Mouse (Mus musculus): ENCODE data around the gene Lrrc4. TPM values are rescaled to one million over a fixed set of nuclear protein-coding genes. Genes with fewer than 3 reads are reported as not detected.

The Lrrc4 gene
- total and polyA plus RNA-seq, 3 experiments: 0.11 TPM; not detected in 2

- Histone ChIP-seq H3K4me3 (ENCODE audit: low read depth, low read length) (no peak overlapping the region), H3K27me3 (ENCODE audit: insufficient read depth, low read length) (no peaks in the 10 kb centered on the region), H3K4me1 (ENCODE audit: insufficient read depth, low read depth, low read length) (peaks cover 5% of the 10 kb centered on the region; the same call in 1 of the 2 replicates), H3K36me3 (replicated peaks) (peaks cover 94% of the 10 kb centered on the region), H3K9me3 (replicated peaks) (no peaks in the 10 kb centered on the region)
- DNase-seq (ENCODE audit: low spot score) (no peak), ATAC-seq (ENCODE audit: extremely low read depth, insufficient number of reproducible peaks, low FRiP score, poor library complexity, severe bottlenecking) (no peak)
- TF ChIP-seq CTCF (IDR thresholded peaks at IDR 0.05; ENCODE audit: low read depth, low read length) (no peak), GATA2 (IDR thresholded peaks at IDR 0.05; ENCODE audit: borderline replicate concordance, low read depth, low read length) (no peak)
These were observed 43.2 kb upstream of the Lrrc4 start for GRCm38 (mm10) chr6:28874759-28875158.

DNA sequence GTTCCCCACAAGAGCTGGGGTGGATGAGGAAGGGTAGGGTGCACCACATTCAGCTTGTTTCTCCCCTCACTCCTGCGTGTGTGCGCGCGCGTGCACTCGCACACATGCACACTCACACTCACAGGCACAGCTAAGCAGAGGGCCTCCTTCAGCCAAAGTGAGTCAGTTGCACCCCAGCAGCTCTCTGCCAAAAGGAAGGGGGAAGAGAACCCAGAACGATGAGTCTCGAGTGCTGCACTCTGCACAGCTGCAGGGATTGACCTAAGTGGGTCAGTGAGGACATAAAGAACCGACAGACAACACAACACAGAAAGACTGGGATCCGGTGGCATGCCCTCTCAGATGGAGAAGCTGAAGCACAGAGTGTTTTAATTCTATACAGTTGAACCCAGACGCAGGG is 42.5 kb upstream of the Lrrc4 start:
- Histone ChIP-seq H3K4me1 (ENCODE audit: insufficient read depth, low read depth, low read length) (peaks cover 5% of the 10 kb centered on the region; the same call in 1 of the 2 replicates), H3K9me3 (replicated peaks) (no peaks in the 10 kb centered on the region), H3K27me3 (ENCODE audit: insufficient read depth, low read length) (no peaks in the 10 kb centered on the region), H3K36me3 (replicated peaks) (peaks cover 93% of the 10 kb centered on the region), H3K4me3 (ENCODE audit: low read depth, low read length) (no peak overlapping the region)
- no peak for DNase-seq (ENCODE audit: low spot score)
- no peak for ATAC-seq (ENCODE audit: extremely low read depth, insufficient number of reproducible peaks, low FRiP score, poor library complexity, severe bottlenecking)
- TF ChIP-seq GATA1 (IDR thresholded peaks at IDR 0.05; ENCODE audit: borderline replicate concordance, low read length) (no peak), TAL1 (conservative IDR thresholded peaks at IDR 0.05; ENCODE audit: low read depth, low read length) (no peak)

DNA sequence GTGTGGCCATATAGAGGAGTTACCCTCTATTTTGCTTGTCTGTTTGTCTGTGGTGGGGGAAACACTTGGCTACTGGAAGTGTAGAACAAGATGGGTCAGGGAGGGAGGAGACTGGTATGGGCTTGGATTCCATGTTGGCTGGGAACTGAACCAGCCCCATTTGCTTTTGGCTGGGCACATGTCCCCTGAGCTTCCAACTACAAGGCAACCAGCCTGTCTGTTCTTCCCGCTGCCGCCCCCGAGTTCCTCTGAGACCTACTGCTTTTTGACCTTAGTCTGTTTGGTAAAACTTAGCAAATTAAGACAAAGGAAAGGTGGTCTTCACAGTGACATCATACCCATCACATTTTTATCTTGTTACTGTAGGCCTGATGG is 40.9 kb upstream of the Lrrc4 start:
- H3K36me3 ChIP-seq (replicated peaks): peaks cover 92% of the 10 kb centered on the region
- TF ChIP-seq GATA2 (IDR thresholded peaks at IDR 0.05; ENCODE audit: borderline replicate concordance, low read depth, low read length): no peak
- no peak for TF ChIP-seq TAL1 (conservative IDR thresholded peaks at IDR 0.05; ENCODE audit: low read depth, low read length)
- H3K4me1 ChIP-seq (ENCODE audit: insufficient read depth, low read depth, low read length): peaks cover 5% of the 10 kb centered on the region; the same call in 1 of the 2 replicates
- ATAC-seq (ENCODE audit: extremely low read depth, insufficient number of reproducible peaks, low FRiP score, poor library complexity, severe bottlenecking) (no peak), DNase-seq (ENCODE audit: low spot score) (no peak)
- H3K9me3 ChIP-seq (replicated peaks): no peaks in the 10 kb centered on the region
- no peaks in the 10 kb centered on the region for H3K27me3 ChIP-seq (ENCODE audit: insufficient read depth, low read length)
- no peak overlapping the region for H3K4me3 ChIP-seq (ENCODE audit: low read depth, low read length)

- DNase-seq (ENCODE audit: low spot score) (peak; percentile 7), ATAC-seq (ENCODE audit: extremely low read depth, insufficient number of reproducible peaks, low FRiP score, poor library complexity, severe bottlenecking) (no peak)
- no peak for TF ChIP-seq TAL1 (conservative IDR thresholded peaks at IDR 0.05; ENCODE audit: low read depth, low read length)
- no peak for TF ChIP-seq GATA1 (IDR thresholded peaks at IDR 0.05; ENCODE audit: borderline replicate concordance, low read length)
- TF ChIP-seq GATA2 (IDR thresholded peaks at IDR 0.05; ENCODE audit: borderline replicate concordance, low read depth, low read length): no peak
- TF ChIP-seq POLR2AphosphoS5 (IDR thresholded peaks at IDR 0.05; ENCODE audit: insufficient replicate concordance, low read depth, low read length): no peak
- TF ChIP-seq CTCF (IDR thresholded peaks at IDR 0.05; ENCODE audit: low read depth, low read length): no peak
- peaks cover 5% of the 10 kb centered on the region; the same call in 1 of the 2 replicates for H3K4me1 ChIP-seq (ENCODE audit: insufficient read depth, low read depth, low read length)
- peaks cover 90% of the 10 kb centered on the region for H3K36me3 ChIP-seq (replicated peaks)
- H3K9me3 ChIP-seq (replicated peaks): no peaks in the 10 kb centered on the region
- H3K4me3 ChIP-seq (ENCODE audit: low read depth, low read length): no peak overlapping the region
- no peaks in the 10 kb centered on the region for H3K27me3 ChIP-seq (ENCODE audit: insufficient read depth, low read length)
These were observed 40.3 kb upstream of the Lrrc4 start for GRCm38 (mm10) chr6:28871725-28872420.

- TF ChIP-seq GATA1 (IDR thresholded peaks at IDR 0.05; ENCODE audit: borderline replicate concordance, low read length) (no peak), POLR2AphosphoS5 (IDR thresholded peaks at IDR 0.05; ENCODE audit: insufficient replicate concordance, low read depth, low read length) (no peak), GATA2 (IDR thresholded peaks at IDR 0.05; ENCODE audit: borderline replicate concordance, low read depth, low read length) (no peak)
- Histone ChIP-seq H3K36me3 (replicated peaks) (peaks cover 80% of the 10 kb centered on the region), H3K4me1 (ENCODE audit: insufficient read depth, low read depth, low read length) (peaks cover 5% of the 10 kb centered on the region; the same call in 1 of the 2 replicates), H3K27me3 (ENCODE audit: insufficient read depth, low read length) (no peaks in the 10 kb centered on the region), H3K4me3 (ENCODE audit: low read depth, low read length) (no peak overlapping the region), H3K9me3 (replicated peaks) (no peaks in the 10 kb centered on the region)
- DNase-seq (ENCODE audit: low spot score) (no peak), ATAC-seq (ENCODE audit: extremely low read depth, insufficient number of reproducible peaks, low FRiP score, poor library complexity, severe bottlenecking) (no peak)
These were observed 36.1 kb upstream of the Lrrc4 start for GRCm38 (mm10) chr6:28867516-28868251.

GRCm38 (mm10) chr6:28866206-28866605 is 34.7 kb upstream of the Lrrc4 start:
- DNase-seq (ENCODE audit: low spot score): no peak
- no peak for ATAC-seq (ENCODE audit: extremely low read depth, insufficient number of reproducible peaks, low FRiP score, poor library complexity, severe bottlenecking)
- Histone ChIP-seq H3K4me3 (ENCODE audit: low read depth, low read length) (no peak overlapping the region), H3K4me1 (ENCODE audit: insufficient read depth, low read depth, low read length) (no peaks in the 10 kb centered on the region), H3K9me3 (replicated peaks) (no peaks in the 10 kb centered on the region), H3K27me3 (ENCODE audit: insufficient read depth, low read length) (no peaks in the 10 kb centered on the region), H3K36me3 (replicated peaks) (peaks cover 79% of the 10 kb centered on the region)
- TF ChIP-seq TAL1 (conservative IDR thresholded peaks at IDR 0.05; ENCODE audit: low read depth, low read length) (no peak), GATA2 (IDR thresholded peaks at IDR 0.05; ENCODE audit: borderline replicate concordance, low read depth, low read length) (no peak), CTCF (IDR thresholded peaks at IDR 0.05; ENCODE audit: low read depth, low read length) (no peak), GATA1 (IDR thresholded peaks at IDR 0.05; ENCODE audit: borderline replicate concordance, low read length) (no peak), POLR2AphosphoS5 (IDR thresholded peaks at IDR 0.05; ENCODE audit: insufficient replicate concordance, low read depth, low read length) (no peak)
